Mouse (Mus musculus): Measurements from ENCODE around the gene Clip2.

DNA sequence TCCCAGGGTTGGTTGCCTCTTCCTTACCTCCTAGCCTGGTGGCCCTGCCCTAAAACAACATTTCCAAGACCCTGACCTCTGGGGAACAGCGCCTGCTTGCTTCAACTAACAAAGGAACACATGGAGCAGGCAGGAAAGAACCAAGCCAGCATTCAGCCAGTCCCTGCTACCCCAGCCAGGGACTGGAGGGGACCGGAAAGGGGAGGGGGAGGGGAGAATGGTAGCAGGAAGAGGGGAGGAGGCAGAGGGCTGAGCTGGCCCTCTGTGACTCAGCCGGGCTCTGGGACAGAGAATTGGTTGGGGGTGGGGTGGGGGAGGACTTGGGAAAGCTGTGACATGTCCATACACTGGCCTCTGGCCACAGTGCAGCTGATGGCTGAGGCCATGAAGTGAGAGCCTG lies 12.3 kb downstream of the Clip2 start:
- TF ChIP-seq POLR2A (IDR thresholded peaks at IDR 0.05; ENCODE audit: insufficient read depth, low read depth, low read length), result no peak
- TF ChIP-seq CTCF (IDR thresholded peaks at IDR 0.05; ENCODE audit: insufficient read depth, low read depth, low read length), result no peak
